Mouse (Mus musculus) neutrophil, adult 5-6 weeks (primary cell): ENCODE data around the gene Gm20822. TPM values are rescaled to one million over a fixed set of nuclear protein-coding genes. Genes with fewer than 3 reads are reported as not detected.
"Not testable (repeated sequence)": the region's sequence is repeated elsewhere in the genome, so short reads cannot be mapped to it uniquely, and the experiment has no call there.

Experiments used
- ATAC-seq: fragments of 151-379, 151-347 bp; 2 replicates; pipeline ENCODE4 v1.8.0; 2017; ENCODE audit warnings: mild to moderate bottlenecking, moderate TSS enrichment; ENCODE audit not compliant: insufficient number of reproducible peaks, poor library complexity, low FRiP score, severe bottlenecking; ENCODE audit errors: extremely low read depth
- total RNA-seq: library from RNA; stranded (forward); fragments of 200-1000 nt; gene quantifications from 2 replicates; pipeline ENCODE4 v1.2.3, GENCODE M21; 2017

Gm20822 gene
- not detected in 2 replicates for total RNA-seq

DNA sequence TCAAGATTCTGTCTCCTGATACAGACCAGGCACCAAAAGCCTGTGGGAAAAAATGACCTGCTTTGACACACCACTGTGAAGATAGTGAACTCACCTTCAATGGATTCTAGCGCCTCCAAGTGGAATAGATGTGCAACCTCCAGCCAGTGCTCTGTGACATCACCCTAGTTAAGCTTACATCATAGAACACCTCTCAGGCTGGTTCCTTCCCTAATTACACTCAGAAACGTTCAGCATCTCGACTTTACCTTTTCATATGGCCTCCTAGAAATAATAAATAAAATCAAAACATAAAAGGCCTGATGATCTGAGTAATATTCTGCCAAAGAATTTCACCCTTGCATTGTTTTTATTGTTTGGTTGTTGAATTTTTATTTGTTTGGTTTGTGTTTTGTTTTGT is at the start of gene Gm20822:
Gm20822 (minus strand) TSS at position 101 of the 400 bp plus-strand sequence.
- not testable (repeated sequence) for ATAC-seq
